Comparison of ENCODE assay signal across 8 mouse cellular contexts in the genomic region with DNA sequence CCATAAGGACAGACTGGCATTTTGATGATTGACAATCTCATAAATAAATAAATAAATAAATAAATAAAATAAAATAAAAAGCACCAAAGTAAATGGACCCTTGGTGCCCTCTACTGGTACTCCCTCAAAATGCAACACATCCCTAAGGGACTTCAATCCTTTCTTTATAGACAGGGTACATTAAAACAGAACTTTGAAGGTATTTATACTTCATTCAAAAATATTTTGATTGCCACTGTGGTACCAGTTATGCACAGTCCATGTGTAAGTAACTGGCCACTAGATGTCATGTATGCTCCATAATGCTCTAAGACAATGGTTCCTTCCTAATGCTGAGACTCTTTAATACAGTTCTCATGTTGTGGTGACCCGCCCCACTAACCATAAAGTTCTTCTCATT. TPM values are rescaled to one million over a fixed set of nuclear protein-coding genes. Genes with fewer than 3 reads are reported as not detected.
DNase-seq lines count a peak whose midpoint lies in the region; ATAC-seq and TF ChIP-seq lines count a peak whose summit lies in the region.
"Had no signal": no experiment of that assay in that cellular context is flagged by ENCODE, and none has a peak within 500 bp of the region (broad histone marks: within the 10 kb centered on the region; RNA-seq: fewer than 3 reads in every experiment).

No protein-coding gene starts in this region.

- H3K9me3 ChIP-seq in kidney, embryonic 15.5 days (replicated peaks): no peaks in the 10 kb centered on the region
- H3K9me3 ChIP-seq in G1E (replicated peaks): no peaks in the 10 kb centered on the region
- H3K9me3 ChIP-seq: neural tube, embryonic 13.5 days had no signal

- no peak for TF ChIP-seq CTCF in G1E (IDR thresholded peaks at IDR 0.05; ENCODE audit: low read depth, low read length)

- H3K4me3 ChIP-seq in kidney, embryonic 15.5 days (replicated peaks): no peak overlapping the region
- no peak overlapping the region for H3K4me3 ChIP-seq in G1E (ENCODE audit: low read depth, low read length)
- H3K4me3 ChIP-seq: neural tube, embryonic 13.5 days had no signal

- DNase-seq in kidney, adult 18-20 months: peak; percentile 26
- peak; percentile 41 to 59 for DNase-seq in B cell, adult 2 months
- peak; percentile 4 for DNase-seq in G1E (ENCODE audit: low spot score)
- DNase-seq in fibroblast of lung, adult 2 months (ENCODE audit: low read depth): peak; percentile 24
- DNase-seq in lung, postnatal 10 days: peak; percentile 69
- DNase-seq in urinary bladder, postnatal 25 days (ENCODE audit: low spot score): no peak

- H3K27ac ChIP-seq in kidney, embryonic 15.5 days: no peak overlapping the region
- H3K27ac ChIP-seq: neural tube, embryonic 13.5 days had no signal

- no peak overlapping the region for H3K9ac ChIP-seq in kidney, embryonic 15.5 days
- H3K9ac ChIP-seq: neural tube, embryonic 13.5 days had no signal

- WGBS in kidney, embryonic 15.5 days: 84% methylated on average over 1 of the region's 1 CpGs

- no peak for ATAC-seq in kidney, embryonic 15.5 days (replicated peaks; ENCODE audit: low FRiP score)
- peak; percentile 28; the same call in 1 of the 2 replicates for ATAC-seq in G1E (ENCODE audit: extremely low read depth, insufficient number of reproducible peaks, low FRiP score, poor library complexity, severe bottlenecking)

- peaks cover 88% of the 10 kb centered on the region for H3K36me3 ChIP-seq in kidney, embryonic 15.5 days
- peaks cover 84% of the 10 kb centered on the region for H3K36me3 ChIP-seq in G1E (replicated peaks)

- H3K27me3 ChIP-seq in kidney, embryonic 15.5 days: no peaks in the 10 kb centered on the region
- H3K27me3 ChIP-seq in G1E (ENCODE audit: insufficient read depth, low read length): no peaks in the 10 kb centered on the region
- H3K27me3 ChIP-seq: neural tube, embryonic 13.5 days had no signal

- H3K4me1 ChIP-seq in kidney, embryonic 15.5 days: no peaks in the 10 kb centered on the region
- no peaks in the 10 kb centered on the region for H3K4me1 ChIP-seq in G1E (ENCODE audit: insufficient read depth, low read depth, low read length)
- H3K4me1 ChIP-seq: neural tube, embryonic 13.5 days had no signal

- no peak overlapping the region for H3K4me2 ChIP-seq in kidney, embryonic 15.5 days
- H3K4me2 ChIP-seq: neural tube, embryonic 13.5 days had no signal

RNA-seq across cellular contexts. Expression of a gene that starts 12.5 kb away (rescaled TPM):
- 80.6 and 92.5 TPM in 2 replicates for polyA plus RNA-seq in kidney, embryonic 15.5 days (2015; fragmentation: Nextera tagmentation; extraction: Ambion mirVana)
- total RNA-seq in G1E (2014; fragmentation: Nextera tagmentation) (92.3 and 115 TPM in 2 replicates), G1E (2017) (42.3 and 43.9 TPM in 2 replicates)
- 3.6 and 4.6 TPM in 2 replicates for polyA plus RNA-seq in G1E (2012)

RNA-seq across cellular contexts. Expression of a gene that starts 52.6 kb away (rescaled TPM):
- 17.1 and 17.3 TPM in 2 replicates for polyA plus RNA-seq in kidney, embryonic 15.5 days (2015; fragmentation: Nextera tagmentation; extraction: Ambion mirVana)
- not detected in 2 replicates for total RNA-seq in G1E (2014; fragmentation: Nextera tagmentation)
- total RNA-seq in G1E (2017): 0.11 and 0.17 TPM in 2 replicates
- not detected in 2 replicates for polyA plus RNA-seq in G1E (2012)

Comparison
In these comparisons a context has a peak if more than half of its experiments do, and no peak if none do; other contexts are left out.
1. RNA of a gene that starts 12.5 kb away (polyA plus RNA-seq): 80.6 to 92.5 TPM in kidney, embryonic 15.5 days; 3.6 to 4.6 TPM in G1E; every median in the first group is over 10 times any median in the second.
2. RNA of a gene that starts 52.6 kb away (polyA plus RNA-seq): 17.1 to 17.3 TPM in kidney, embryonic 15.5 days; not detected in G1E; every median in the first group is over 10 times any median in the second.